Mouse (Mus musculus) forebrain, embryonic 12.5 days (tissue): Measurements from ENCODE around the gene Dst. TPM values are rescaled to one million over a fixed set of nuclear protein-coding genes. Genes with fewer than 3 reads are reported as not detected.

Experiments
- ATAC-seq: fragments of 200-750 bp; cut with Nextera tagmentation; 2 replicates; pipeline ENCODE4 v1.8.0; 2017; ENCODE audit warnings: moderate TSS enrichment; ENCODE audit not compliant: low FRiP score
- H3K27ac ChIP-seq: fragments of 300-500 bp; sonication (generic); 2 replicates; pipeline ENCODE4 v1.5.1; 2016; ENCODE audit warnings: mild to moderate bottlenecking
- H3K27me3 ChIP-seq: fragments of 300-500 bp; sonication (generic); 2 replicates; pipeline ENCODE4 v1.6.1; 2016; ENCODE audit warnings: mild to moderate bottlenecking
- H3K36me3 ChIP-seq: fragments of 300-500 bp; sonication (generic); replicated peaks from 2 replicates; pipeline ENCODE4 v1.6.1; 2016; ENCODE audit warnings: mild to moderate bottlenecking
- H3K4me1 ChIP-seq: fragments of 300-500 bp; sonication (generic); 2 replicates; pipeline ENCODE4 v1.6.1; 2016
- H3K4me2 ChIP-seq: fragments of 300-500 bp; sonication (generic); 2 replicates; pipeline ENCODE4 v1.6.1; 2016; ENCODE audit warnings: mild to moderate bottlenecking, moderate library complexity
- H3K4me3 ChIP-seq: fragments of 300-500 bp; sonication (generic); replicated peaks from 2 replicates; pipeline ENCODE4 v1.5.1; 2016; ENCODE audit warnings: mild to moderate bottlenecking
- H3K9ac ChIP-seq: fragments of 300-500 bp; sonication (generic); 2 replicates; pipeline ENCODE4 v1.6.1; 2016; ENCODE audit warnings: mild to moderate bottlenecking
- H3K9me3 ChIP-seq: fragments of 300-500 bp; sonication (generic); 2 replicates; pipeline ENCODE4 v1.6.1; 2016
- whole genome bisulfite sequencing: fragments of 180-500 bp; shearing (Covaris S2); methylation state at CpG from one replicate; pipeline ENCODE4 v1.1.7; 2016; 5-methylcytosine and 5-hydroxymethylcytosine counted together
- polyA plus RNA-seq: library from polyadenylated mRNA; unstranded; fragments of >200 nt; fragmentation: Nextera tagmentation; extraction: Ambion mirVana; gene quantifications from 2 replicates; pipeline ENCODE4 v1.2.1, GENCODE M21; 2016

The Dst gene
- polyA plus RNA-seq, 1 experiment from 2014 or later = 30.8 TPM

DNA sequence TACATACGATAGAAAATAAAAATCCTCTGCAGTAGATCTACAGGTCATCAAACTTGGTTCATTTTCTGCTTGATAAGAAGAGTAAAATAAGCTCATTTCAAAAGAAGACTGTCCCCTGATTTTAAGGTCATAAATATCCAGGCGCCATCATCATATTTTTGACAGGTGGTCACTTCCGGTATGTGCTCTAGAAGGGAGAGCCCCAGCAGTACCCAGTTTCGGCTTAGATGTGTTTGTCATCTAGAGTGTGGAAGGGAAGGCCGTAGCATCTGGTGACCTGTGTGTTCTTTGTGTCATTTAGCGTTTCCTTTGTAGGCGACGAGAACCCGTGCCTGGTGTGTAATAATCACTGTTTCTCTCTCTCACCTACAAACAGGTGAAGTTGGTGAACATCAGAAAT, 209.0 kb downstream of the Dst start:
- H3K4me1 ChIP-seq = peaks cover 3% of the 10 kb centered on the region; the same call in 1 of the 2 replicates
- peaks cover 5% of the 10 kb centered on the region; the same call in 1 of the 2 replicates for H3K36me3 ChIP-seq
- no peaks in the 10 kb centered on the region for H3K9me3 ChIP-seq
- no peak overlapping the region for H3K9ac ChIP-seq
- ATAC-seq = no peak
- H3K27me3 ChIP-seq = no peaks in the 10 kb centered on the region
- H3K27ac ChIP-seq = no peak overlapping the region
- 93% methylated on average over 9 of the region's 9 CpGs for WGBS
- no peak overlapping the region for H3K4me2 ChIP-seq
- no peak overlapping the region for H3K4me3 ChIP-seq

DNA sequence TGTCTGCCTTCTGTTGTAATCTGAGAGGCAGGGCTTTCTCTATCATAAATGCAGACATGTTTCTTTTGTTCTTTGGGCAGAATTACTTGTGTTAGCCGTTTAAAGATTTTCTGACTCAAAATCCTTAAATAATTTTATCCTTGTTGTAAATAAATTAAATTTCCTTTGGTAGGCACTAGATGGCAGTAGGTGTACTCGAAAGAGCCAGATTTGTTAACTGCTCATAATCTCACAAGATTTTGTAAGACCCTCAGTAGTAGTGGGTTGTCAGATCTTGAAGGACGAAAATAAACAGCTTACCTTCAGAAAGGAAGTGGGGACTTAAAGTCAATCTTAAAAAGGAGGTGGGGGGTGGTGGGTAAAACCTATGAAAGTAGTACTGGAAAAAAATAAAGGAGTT, 209.7 kb downstream of the Dst start:
- H3K4me2 ChIP-seq = no peak overlapping the region
- no peak overlapping the region for H3K9ac ChIP-seq
- H3K27ac ChIP-seq = no peak overlapping the region
- ATAC-seq = peak; percentile 33; the same call in 1 of the 2 replicates
- H3K36me3 ChIP-seq = peaks cover 5% of the 10 kb centered on the region; the same call in 1 of the 2 replicates
- H3K4me3 ChIP-seq = no peak overlapping the region
- H3K27me3 ChIP-seq = no peaks in the 10 kb centered on the region
- 49% methylated on average over 3 of the region's 3 CpGs for WGBS
- H3K4me1 ChIP-seq = peaks cover 3% of the 10 kb centered on the region; the same call in 1 of the 2 replicates
- no peaks in the 10 kb centered on the region for H3K9me3 ChIP-seq

DNA sequence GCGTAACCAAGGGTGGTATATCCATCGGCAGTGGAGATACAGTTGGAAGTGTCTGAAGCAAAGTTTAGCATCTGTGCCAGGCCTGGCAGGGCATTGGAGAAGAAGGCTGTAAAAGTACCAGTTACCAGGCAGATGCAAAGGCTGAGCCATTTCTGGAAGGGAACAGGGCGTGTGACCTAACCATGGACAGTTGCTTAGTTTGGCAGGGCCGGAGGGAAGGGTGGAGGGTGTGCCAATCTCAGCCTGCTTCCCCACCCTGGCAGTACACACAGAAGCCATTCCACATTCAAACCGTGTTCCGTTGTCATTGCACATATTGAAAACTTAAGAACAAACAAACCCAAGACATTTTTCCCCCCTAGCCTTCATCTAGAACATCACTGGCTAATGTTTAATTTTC, 212.0 kb downstream of the Dst start:
- no peak for ATAC-seq
- Histone ChIP-seq H3K4me1 (peaks cover 3% of the 10 kb centered on the region), H3K9ac (no peak overlapping the region), H3K27me3 (no peaks in the 10 kb centered on the region), H3K9me3 (no peaks in the 10 kb centered on the region), H3K4me2 (no peak overlapping the region), H3K4me3 (no peak overlapping the region), H3K36me3 (no peaks in the 10 kb centered on the region), H3K27ac (no peak overlapping the region)
- 91% methylated on average over 6 of the region's 6 CpGs for WGBS

DNA sequence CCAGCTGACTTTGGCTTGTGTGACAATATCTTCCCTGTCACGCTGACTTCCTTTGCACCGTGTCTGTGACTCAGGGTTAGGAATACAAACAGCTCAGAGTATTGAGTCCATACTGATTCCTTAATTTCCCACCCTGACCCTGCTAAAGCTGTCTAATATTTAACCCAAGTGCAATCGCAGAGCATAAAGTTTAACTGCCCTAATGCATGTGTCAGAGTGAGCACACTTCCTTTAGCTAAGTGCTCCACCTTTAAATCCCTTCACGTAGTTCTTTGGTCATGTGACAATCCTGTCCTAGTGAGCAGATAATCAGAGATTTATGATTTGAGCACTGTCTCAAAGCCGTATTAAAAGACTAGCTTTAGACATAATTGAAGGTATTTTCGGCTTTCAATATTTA, 212.6 kb downstream of the Dst start:
- Histone ChIP-seq H3K36me3 (no peaks in the 10 kb centered on the region), H3K4me2 (no peak overlapping the region), H3K9ac (no peak overlapping the region), H3K27ac (no peak overlapping the region), H3K4me3 (no peak overlapping the region), H3K4me1 (peaks cover 3% of the 10 kb centered on the region), H3K9me3 (no peaks in the 10 kb centered on the region), H3K27me3 (no peaks in the 10 kb centered on the region)
- no peak for ATAC-seq
- WGBS = 82% methylated on average over 6 of the region's 6 CpGs

DNA sequence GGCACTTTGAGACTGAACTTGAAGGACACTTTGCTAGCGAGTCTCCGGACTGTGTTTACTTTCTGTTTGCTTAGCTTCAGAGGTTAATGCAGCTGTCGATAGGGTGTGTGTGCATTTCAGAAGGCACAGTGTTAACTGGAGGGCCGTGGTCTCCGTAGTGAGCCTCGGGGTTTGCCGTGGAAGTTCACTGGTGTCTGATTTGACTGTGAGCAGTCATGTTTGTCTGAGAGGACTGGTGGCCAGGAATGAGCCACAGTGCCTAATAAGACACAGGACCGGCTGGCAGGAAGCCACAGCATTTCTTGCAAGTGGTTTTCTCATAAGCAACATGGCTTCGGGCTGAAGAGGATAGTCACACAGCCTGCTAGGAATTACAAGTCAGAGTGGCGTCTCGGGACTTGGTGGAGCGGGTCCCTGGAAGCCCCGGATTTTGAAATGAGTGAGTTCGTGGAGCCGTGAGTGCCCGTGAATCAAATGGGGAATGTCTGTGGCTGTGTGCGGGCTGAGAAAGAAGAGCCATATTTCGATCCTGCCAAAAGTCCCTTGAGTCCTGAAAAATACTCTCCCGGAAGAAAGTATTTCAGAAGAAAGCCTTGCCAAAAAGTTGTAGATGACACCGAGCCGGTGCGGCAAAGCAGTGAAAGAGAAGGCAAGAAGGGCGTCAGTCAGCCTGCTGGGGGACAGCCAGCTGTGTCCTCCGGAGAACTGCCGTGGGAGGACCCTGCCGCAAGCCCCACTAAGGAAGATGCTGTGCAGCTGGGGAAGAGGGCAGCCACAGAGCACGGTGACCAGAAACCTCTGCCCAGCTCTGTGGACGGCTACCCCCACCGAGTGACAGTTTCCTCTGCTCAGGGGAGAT, 213.4 kb downstream of the Dst start:
- Histone ChIP-seq H3K4me3 (no peak overlapping the region), H3K4me1 (peaks cover 3% of the 10 kb centered on the region), H3K36me3 (no peaks in the 10 kb centered on the region), H3K4me2 (no peak overlapping the region), H3K9me3 (no peaks in the 10 kb centered on the region), H3K27ac (no peak overlapping the region), H3K9ac (no peak overlapping the region), H3K27me3 (no peaks in the 10 kb centered on the region)
- WGBS = 86% methylated on average over 29 of the region's 29 CpGs
- ATAC-seq = no peak

DNA sequence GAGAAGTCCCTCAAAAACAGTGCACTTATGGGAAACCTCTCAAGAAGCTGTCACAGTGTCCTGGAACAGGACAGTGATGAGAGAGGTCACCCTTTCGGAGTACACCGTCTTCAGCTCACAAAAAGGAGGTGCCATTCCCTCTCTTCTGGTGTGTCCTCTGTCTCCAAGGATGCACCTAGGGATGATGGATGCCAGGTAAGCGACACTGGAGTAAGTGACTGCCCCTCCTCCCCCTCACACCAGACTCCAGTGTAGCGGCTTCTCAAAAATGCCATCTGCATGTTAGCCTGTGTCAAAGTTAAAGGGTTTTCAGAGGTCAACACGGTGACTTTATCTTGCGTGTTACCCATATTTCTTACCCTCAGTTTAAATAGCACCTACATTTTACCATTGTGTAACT, 214.2 kb downstream of the Dst start:
- no peak overlapping the region for H3K9ac ChIP-seq
- 94% methylated on average over 6 of the region's 6 CpGs for WGBS
- H3K4me1 ChIP-seq = peaks cover 3% of the 10 kb centered on the region
- ATAC-seq = no peak
- no peak overlapping the region for H3K4me2 ChIP-seq
- no peaks in the 10 kb centered on the region for H3K36me3 ChIP-seq
- H3K4me3 ChIP-seq = no peak overlapping the region
- no peaks in the 10 kb centered on the region for H3K27me3 ChIP-seq
- H3K9me3 ChIP-seq = no peaks in the 10 kb centered on the region
- no peak overlapping the region for H3K27ac ChIP-seq

DNA sequence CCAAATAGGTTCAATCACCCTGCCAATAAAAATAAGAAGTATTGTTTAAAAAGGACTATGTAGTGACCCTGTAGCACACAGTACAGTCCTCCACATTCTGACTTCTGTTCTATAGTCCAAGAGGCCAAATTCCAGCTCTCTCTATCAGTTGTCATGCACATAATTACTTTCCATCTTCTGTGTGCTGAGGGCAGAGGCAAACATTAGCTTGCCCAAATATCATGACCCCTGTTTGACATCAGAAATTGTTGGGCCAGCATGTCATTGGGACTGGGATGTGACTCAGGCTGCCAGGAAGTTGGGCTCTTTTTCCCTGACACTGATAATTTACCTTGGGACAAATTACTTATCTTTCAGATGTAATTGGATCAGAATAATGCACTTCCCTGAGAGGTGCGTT, 214.9 kb downstream of the Dst start:
- no peak overlapping the region for H3K4me2 ChIP-seq
- WGBS = 93% methylated on average over 1 of the region's 1 CpGs
- H3K27ac ChIP-seq = no peak overlapping the region
- H3K4me3 ChIP-seq = no peak overlapping the region
- no peak for ATAC-seq
- H3K36me3 ChIP-seq = no peaks in the 10 kb centered on the region
- H3K27me3 ChIP-seq = no peaks in the 10 kb centered on the region
- H3K9ac ChIP-seq = no peak overlapping the region
- H3K9me3 ChIP-seq = no peaks in the 10 kb centered on the region
- peaks cover 3% of the 10 kb centered on the region for H3K4me1 ChIP-seq

DNA sequence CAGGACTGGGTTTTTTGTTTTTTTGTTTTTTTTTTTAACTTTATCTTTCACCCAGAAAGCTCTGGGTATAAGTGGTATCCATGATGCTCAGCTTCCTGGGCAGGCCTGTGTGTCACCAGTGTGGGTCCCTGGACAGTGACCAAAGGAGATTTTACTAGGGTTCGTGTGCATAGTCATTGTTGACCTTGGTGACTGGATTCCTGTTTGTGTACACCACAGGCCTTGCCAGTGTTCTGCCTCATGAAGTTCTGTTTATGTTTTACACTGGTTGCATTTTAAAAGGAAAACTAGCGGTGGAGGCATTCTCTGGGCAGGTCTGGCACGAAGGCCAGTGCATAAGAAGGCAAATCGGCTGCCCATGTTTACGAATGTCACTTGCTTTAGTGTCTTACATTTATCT, 215.3 kb downstream of the Dst start:
- Histone ChIP-seq H3K4me1 (peaks cover 3% of the 10 kb centered on the region), H3K27me3 (no peaks in the 10 kb centered on the region), H3K9ac (no peak overlapping the region), H3K4me3 (no peak overlapping the region), H3K4me2 (no peak overlapping the region), H3K36me3 (no peaks in the 10 kb centered on the region), H3K9me3 (no peaks in the 10 kb centered on the region), H3K27ac (no peak overlapping the region)
- 87% methylated on average over 5 of the region's 5 CpGs for WGBS
- ATAC-seq = no peak

DNA sequence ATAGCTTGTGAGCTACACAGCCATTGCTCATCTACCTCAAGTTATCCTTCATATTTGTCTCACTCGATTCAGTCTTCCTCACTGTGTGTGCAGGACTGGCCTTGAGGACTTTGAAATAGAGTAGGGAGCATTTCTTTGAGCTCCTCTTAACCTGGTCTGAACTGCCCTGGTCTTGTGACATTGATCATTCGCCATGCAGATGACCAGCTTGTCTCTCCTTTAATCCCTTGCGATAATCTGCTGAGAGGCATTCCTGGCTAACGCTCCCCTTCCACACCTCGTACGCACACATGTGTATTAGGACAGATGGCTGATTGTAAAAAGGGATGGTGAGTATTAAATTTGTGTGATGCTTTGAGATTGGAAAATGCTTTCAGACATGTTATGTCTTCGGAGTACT, 216.4 kb downstream of the Dst start:
- Histone ChIP-seq H3K4me1 (peaks cover 1% of the 10 kb centered on the region), H3K27ac (no peak overlapping the region), H3K27me3 (no peaks in the 10 kb centered on the region), H3K4me3 (no peak overlapping the region), H3K36me3 (no peaks in the 10 kb centered on the region), H3K9ac (no peak overlapping the region), H3K9me3 (no peaks in the 10 kb centered on the region), H3K4me2 (no peak overlapping the region)
- ATAC-seq = no peak
- WGBS = 87% methylated on average over 7 of the region's 7 CpGs

DNA sequence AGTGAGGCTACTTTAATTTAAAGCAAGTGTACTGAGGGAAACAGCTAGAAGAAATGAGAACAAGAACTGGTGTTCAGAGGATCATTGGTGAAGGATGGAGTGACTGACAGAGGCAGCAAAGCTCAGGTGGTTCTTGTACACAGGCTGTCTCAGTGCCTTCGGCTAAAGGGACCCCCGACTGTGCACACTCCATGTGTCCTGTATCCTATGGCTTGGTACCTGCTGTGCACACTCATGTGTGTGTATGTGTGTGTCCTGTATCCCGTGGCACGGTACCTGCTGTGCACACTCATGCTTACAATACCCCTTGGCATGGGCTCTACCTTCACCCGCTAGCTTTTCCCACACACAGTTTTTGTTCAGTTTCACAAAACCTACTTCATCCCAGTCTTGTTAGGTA, 217.1 kb downstream of the Dst start:
- Histone ChIP-seq H3K27ac (no peak overlapping the region), H3K9me3 (no peaks in the 10 kb centered on the region), H3K27me3 (no peaks in the 10 kb centered on the region), H3K4me3 (no peak overlapping the region), H3K36me3 (no peaks in the 10 kb centered on the region), H3K9ac (no peak overlapping the region), H3K4me1 (no peaks in the 10 kb centered on the region; the same call in 1 of the 2 replicates), H3K4me2 (no peak overlapping the region)
- 96% methylated on average over 5 of the region's 5 CpGs for WGBS
- no peak for ATAC-seq

DNA sequence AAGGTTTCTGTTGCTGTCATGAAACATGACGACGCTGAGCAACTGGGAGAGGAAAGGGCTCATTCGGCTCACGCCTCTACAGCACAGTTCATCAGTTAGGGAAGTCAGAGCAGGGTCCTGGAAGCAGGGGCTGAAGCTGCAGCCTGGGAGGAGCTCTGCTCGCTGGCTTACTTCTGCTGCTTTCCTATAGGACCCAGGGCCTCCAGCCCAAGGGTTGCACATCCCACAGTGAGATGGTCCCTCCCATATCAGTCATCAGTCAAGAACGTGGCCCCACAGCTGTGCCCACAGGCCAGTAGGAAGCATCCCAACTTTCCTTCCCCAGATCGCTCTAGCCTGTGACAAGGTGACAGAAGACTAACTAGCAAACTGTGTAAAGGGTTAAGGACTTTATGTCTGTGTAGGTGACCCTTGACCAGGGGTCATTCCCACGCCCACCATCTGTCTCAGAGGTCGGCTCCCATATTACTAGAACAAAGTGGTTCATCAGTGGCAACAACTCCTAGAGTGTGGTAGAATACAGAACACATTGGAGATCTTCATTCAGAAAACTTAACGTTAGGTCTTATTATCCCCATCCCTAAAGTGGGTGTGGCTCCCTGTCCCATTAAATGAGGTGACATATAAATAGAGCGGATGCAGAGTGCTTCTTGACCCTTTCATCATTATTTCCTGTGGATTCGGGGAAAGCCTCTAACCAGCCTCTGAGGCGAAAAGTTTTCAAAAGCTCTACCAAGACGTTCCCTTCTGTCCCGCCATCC, 219.9 kb downstream of the Dst start:
- Histone ChIP-seq H3K4me2 (no peak overlapping the region), H3K9me3 (no peaks in the 10 kb centered on the region), H3K4me1 (peaks cover 9% of the 10 kb centered on the region), H3K27ac (no peak overlapping the region), H3K4me3 (no peak overlapping the region), H3K27me3 (no peaks in the 10 kb centered on the region), H3K9ac (no peak overlapping the region), H3K36me3 (no peaks in the 10 kb centered on the region)
- 82% methylated on average over 15 of the region's 15 CpGs for WGBS
- no peak for ATAC-seq

DNA sequence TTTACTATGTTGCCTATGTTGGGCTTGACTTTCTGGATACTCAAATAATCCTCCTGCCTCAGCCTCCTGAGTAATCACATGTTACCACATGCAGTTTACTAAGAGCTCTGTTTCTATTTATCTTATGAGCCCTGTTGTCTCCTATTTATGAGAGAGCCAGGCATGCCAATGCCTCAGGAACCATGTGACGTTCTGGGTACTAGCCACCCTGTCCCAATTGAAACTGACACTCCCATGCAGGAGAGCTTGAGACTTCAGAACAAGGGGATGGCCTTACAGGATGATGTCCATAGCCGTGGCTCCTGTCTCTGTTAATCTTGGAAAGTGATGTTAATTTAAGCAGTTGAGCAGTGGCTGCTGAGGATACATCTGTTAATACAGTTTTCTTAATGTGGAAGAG, 220.8 kb downstream of the Dst start:
- Histone ChIP-seq H3K36me3 (no peaks in the 10 kb centered on the region), H3K9ac (no peak overlapping the region), H3K27ac (no peak overlapping the region), H3K4me1 (peaks cover 9% of the 10 kb centered on the region), H3K4me2 (no peak overlapping the region), H3K27me3 (no peaks in the 10 kb centered on the region), H3K4me3 (no peak overlapping the region), H3K9me3 (no peaks in the 10 kb centered on the region)
- ATAC-seq = no peak
- 91% methylated on average over 2 of the region's 2 CpGs for WGBS
